Mouse (Mus musculus): ENCODE data around the gene Slc24a3. TPM values are rescaled to one million over a fixed set of nuclear protein-coding genes. Genes with fewer than 3 reads are reported as not detected.

The Slc24a3 gene
- polyA plus RNA-seq, 1 experiment from 2014 or later: 0.68 TPM

- 67% methylated on average over 11 of the region's 11 CpGs for WGBS (ENCODE audit: insufficient replicate concordance)
These were observed 237.4 kb downstream of the Slc24a3 start for GRCm38 (mm10) chr2:145404818-145405531.

DNA sequence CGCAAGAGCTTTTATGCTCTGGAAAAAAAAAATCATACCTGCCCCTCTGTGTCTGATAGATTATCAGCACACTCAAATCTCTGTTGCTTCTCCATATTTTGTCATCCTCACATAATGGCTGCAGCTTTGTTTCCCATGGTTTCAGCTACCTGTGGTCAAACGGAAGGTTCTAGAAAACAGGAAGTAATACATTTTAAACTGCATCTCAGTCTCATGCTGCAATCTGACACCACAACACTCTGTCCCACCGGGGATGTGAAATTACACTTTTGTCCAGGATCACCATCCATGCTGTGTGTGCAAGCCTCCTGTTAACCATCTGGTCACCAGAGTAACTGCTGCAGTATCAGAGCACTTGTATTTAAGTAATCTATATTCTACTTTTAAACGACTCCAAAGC lies 238.2 kb downstream of the Slc24a3 start:
- Histone ChIP-seq H3K36me3 (replicated peaks) (no peaks in the 10 kb centered on the region), H3K9ac (no peak overlapping the region), H3K4me1 (replicated peaks) (no peaks in the 10 kb centered on the region), H3K27ac (replicated peaks) (no peak overlapping the region), H3K4me3 (replicated peaks) (no peak overlapping the region), H3K27me3 (no peaks in the 10 kb centered on the region), H3K4me2 (no peak overlapping the region), H3K9me3 (replicated peaks) (no peaks in the 10 kb centered on the region)
- WGBS (ENCODE audit: insufficient replicate concordance): 40% methylated on average over 4 of the region's 4 CpGs
- ATAC-seq (ENCODE audit: insufficient read depth): no peak

More at GRCm38 (mm10) chr2:145404818-145405531, 237.4 kb downstream of the Slc24a3 start:
- Histone ChIP-seq H3K36me3 (replicated peaks) (no peaks in the 10 kb centered on the region), H3K27me3 (no peaks in the 10 kb centered on the region), H3K4me2 (no peak overlapping the region), H3K4me1 (replicated peaks) (no peaks in the 10 kb centered on the region), H3K4me3 (replicated peaks) (no peak overlapping the region), H3K9ac (no peak overlapping the region), H3K27ac (replicated peaks) (no peak overlapping the region), H3K9me3 (replicated peaks) (no peaks in the 10 kb centered on the region)
- no peak for ATAC-seq (ENCODE audit: insufficient read depth)

GRCm38 (mm10) chr2:145417738-145418137 lies 250.2 kb downstream of the Slc24a3 start:
- no peaks in the 10 kb centered on the region for H3K27me3 ChIP-seq
- no peaks in the 10 kb centered on the region for H3K9me3 ChIP-seq (replicated peaks)
- H3K4me1 ChIP-seq (replicated peaks): no peaks in the 10 kb centered on the region
- no peak overlapping the region for H3K9ac ChIP-seq
- H3K27ac ChIP-seq (replicated peaks): no peak overlapping the region
- no peak overlapping the region for H3K4me3 ChIP-seq (replicated peaks)
- WGBS (ENCODE audit: insufficient replicate concordance): 70% methylated on average over 2 of the region's 2 CpGs
- H3K4me2 ChIP-seq: no peak overlapping the region
- H3K36me3 ChIP-seq (replicated peaks): no peaks in the 10 kb centered on the region
- ATAC-seq (ENCODE audit: insufficient read depth): no peak

- Histone ChIP-seq H3K9ac (no peak overlapping the region), H3K27me3 (no peaks in the 10 kb centered on the region), H3K9me3 (replicated peaks) (no peaks in the 10 kb centered on the region), H3K36me3 (replicated peaks) (no peaks in the 10 kb centered on the region), H3K4me1 (replicated peaks) (no peaks in the 10 kb centered on the region), H3K27ac (replicated peaks) (no peak overlapping the region), H3K4me3 (replicated peaks) (no peak overlapping the region), H3K4me2 (no peak overlapping the region)
- ATAC-seq (ENCODE audit: insufficient read depth): no peak
- WGBS (ENCODE audit: insufficient replicate concordance): 59% methylated on average over 2 of the region's 2 CpGs
These were observed 251.5 kb downstream of the Slc24a3 start for GRCm38 (mm10) chr2:145419078-145419477.

- 61% methylated on average over 5 of the region's 5 CpGs for WGBS (ENCODE audit: insufficient replicate concordance)
- no peak overlapping the region for H3K9ac ChIP-seq
- no peaks in the 10 kb centered on the region for H3K27me3 ChIP-seq
- ATAC-seq (ENCODE audit: insufficient read depth): no peak
- no peaks in the 10 kb centered on the region for H3K9me3 ChIP-seq (replicated peaks)
- H3K4me1 ChIP-seq (replicated peaks): no peaks in the 10 kb centered on the region
- H3K36me3 ChIP-seq (replicated peaks): no peaks in the 10 kb centered on the region
- H3K4me2 ChIP-seq: no peak overlapping the region
- no peak overlapping the region for H3K27ac ChIP-seq (replicated peaks)
- no peak overlapping the region for H3K4me3 ChIP-seq (replicated peaks)
These were observed 253.7 kb downstream of the Slc24a3 start for GRCm38 (mm10) chr2:145420967-145421888.

DNA sequence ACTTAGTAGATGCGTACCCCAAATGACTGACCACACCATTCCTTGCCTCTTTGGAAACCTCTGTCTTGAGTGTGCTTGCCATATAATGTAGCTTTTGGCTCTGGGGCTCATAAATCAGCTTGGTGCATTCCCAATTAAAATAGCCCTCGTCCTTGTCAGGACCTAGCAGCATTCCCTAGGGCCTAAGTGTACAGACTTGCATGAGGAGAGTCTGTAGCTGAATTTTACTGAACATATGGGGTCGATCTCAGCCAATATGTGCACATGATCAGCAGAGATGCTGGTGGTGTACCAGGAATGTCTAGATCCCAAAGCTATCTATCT lies 254.3 kb downstream of the Slc24a3 start:
- Histone ChIP-seq H3K27me3 (no peaks in the 10 kb centered on the region), H3K4me1 (replicated peaks) (no peaks in the 10 kb centered on the region), H3K27ac (replicated peaks) (no peak overlapping the region), H3K36me3 (replicated peaks) (no peaks in the 10 kb centered on the region), H3K4me3 (replicated peaks) (no peak overlapping the region), H3K9ac (no peak overlapping the region), H3K9me3 (replicated peaks) (no peaks in the 10 kb centered on the region), H3K4me2 (no peak overlapping the region)
- ATAC-seq (ENCODE audit: insufficient read depth): no peak
- 54% methylated on average over 3 of the region's 3 CpGs for WGBS (ENCODE audit: insufficient replicate concordance)

DNA sequence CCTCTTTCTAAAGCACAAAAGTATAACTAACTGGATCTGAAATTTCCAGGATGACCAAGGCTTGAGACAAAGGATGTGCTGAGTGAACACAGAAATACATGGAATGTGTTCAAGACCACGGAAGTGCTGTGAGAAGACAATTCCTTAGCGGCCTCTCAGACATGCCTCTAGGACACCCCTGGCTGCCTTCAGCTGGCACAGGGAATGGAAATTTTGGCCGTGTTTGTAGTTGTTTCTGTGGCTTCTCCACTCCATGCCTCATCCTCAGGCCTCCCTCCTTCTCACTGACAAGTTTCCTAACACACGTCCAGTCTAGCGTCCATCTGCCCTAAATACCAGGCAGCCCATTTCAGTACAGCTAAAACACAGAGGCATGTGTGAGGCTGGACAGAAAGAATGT lies 262.4 kb downstream of the Slc24a3 start:
- no peak overlapping the region for H3K4me3 ChIP-seq (replicated peaks)
- WGBS (ENCODE audit: insufficient replicate concordance): 62% methylated on average over 5 of the region's 5 CpGs
- H3K4me1 ChIP-seq (replicated peaks): no peaks in the 10 kb centered on the region
- H3K4me2 ChIP-seq: no peak overlapping the region
- H3K27me3 ChIP-seq: no peaks in the 10 kb centered on the region
- ATAC-seq (ENCODE audit: insufficient read depth): no peak
- no peak overlapping the region for H3K27ac ChIP-seq (replicated peaks)
- no peaks in the 10 kb centered on the region for H3K36me3 ChIP-seq (replicated peaks)
- no peaks in the 10 kb centered on the region for H3K9me3 ChIP-seq (replicated peaks)
- no peak overlapping the region for H3K9ac ChIP-seq

- H3K27me3 ChIP-seq: no peaks in the 10 kb centered on the region
- H3K9me3 ChIP-seq (replicated peaks): no peaks in the 10 kb centered on the region
- no peak overlapping the region for H3K4me2 ChIP-seq
- no peaks in the 10 kb centered on the region for H3K36me3 ChIP-seq (replicated peaks)
- WGBS (ENCODE audit: insufficient replicate concordance): 67% methylated on average over 1 of the region's 1 CpGs
- H3K4me3 ChIP-seq (replicated peaks): no peak overlapping the region
- no peaks in the 10 kb centered on the region for H3K4me1 ChIP-seq (replicated peaks)
- H3K27ac ChIP-seq (replicated peaks): no peak overlapping the region
- H3K9ac ChIP-seq: no peak overlapping the region
- ATAC-seq (ENCODE audit: insufficient read depth): no peak
These were observed 266.5 kb downstream of the Slc24a3 start for GRCm38 (mm10) chr2:145434068-145434467.

- Histone ChIP-seq H3K27me3 (no peaks in the 10 kb centered on the region), H3K4me1 (replicated peaks) (no peaks in the 10 kb centered on the region), H3K4me3 (replicated peaks) (no peak overlapping the region), H3K27ac (replicated peaks) (no peak overlapping the region), H3K9ac (no peak overlapping the region), H3K4me2 (no peak overlapping the region), H3K36me3 (replicated peaks) (no peaks in the 10 kb centered on the region), H3K9me3 (replicated peaks) (no peaks in the 10 kb centered on the region)
- WGBS (ENCODE audit: insufficient replicate concordance): 60% methylated on average over 5 of the region's 5 CpGs
- no peak for ATAC-seq (ENCODE audit: insufficient read depth)
These were observed 270.8 kb downstream of the Slc24a3 start for GRCm38 (mm10) chr2:145438336-145438735.

GRCm38 (mm10) chr2:145439755-145440154 lies 272.2 kb downstream of the Slc24a3 start:
- WGBS (ENCODE audit: insufficient replicate concordance): 81% methylated on average over 1 of the region's 1 CpGs
- no peaks in the 10 kb centered on the region for H3K9me3 ChIP-seq (replicated peaks)
- no peak overlapping the region for H3K27ac ChIP-seq (replicated peaks)
- no peak overlapping the region for H3K4me2 ChIP-seq
- H3K9ac ChIP-seq: no peak overlapping the region
- H3K27me3 ChIP-seq: no peaks in the 10 kb centered on the region
- no peak for ATAC-seq (ENCODE audit: insufficient read depth)
- no peak overlapping the region for H3K4me3 ChIP-seq (replicated peaks)
- H3K4me1 ChIP-seq (replicated peaks): no peaks in the 10 kb centered on the region
- H3K36me3 ChIP-seq (replicated peaks): no peaks in the 10 kb centered on the region

DNA sequence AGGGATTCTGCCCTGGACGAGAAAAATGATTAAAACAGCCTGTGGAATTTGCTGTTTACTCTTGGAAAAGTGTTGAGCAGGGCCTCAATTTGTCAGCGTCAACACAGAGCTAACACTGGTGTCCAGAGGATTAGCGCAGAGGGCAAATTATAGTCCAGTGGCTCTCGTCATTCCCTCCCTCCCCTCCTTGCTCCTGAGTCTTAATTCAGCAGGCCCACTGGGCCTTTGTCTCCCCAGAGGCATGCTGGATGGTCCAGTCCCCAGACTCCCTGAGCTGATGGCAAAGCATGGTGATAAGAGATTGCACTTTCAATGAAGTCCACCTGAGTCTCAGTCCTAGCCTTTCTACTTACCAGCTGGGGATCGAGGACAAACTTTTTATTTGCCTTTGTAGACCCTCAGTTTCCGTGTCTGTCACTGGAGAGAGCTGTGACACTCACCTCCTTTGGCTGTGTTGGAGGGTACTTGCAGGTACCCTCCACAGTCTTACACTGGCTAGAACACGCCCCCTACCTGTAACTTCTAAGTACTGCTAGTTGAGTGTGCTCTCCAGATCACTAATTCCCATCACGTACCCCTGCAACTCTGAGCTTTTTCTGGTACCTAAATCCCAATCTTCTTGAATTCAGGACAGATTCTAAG lies 289.7 kb downstream of the Slc24a3 start:
- ATAC-seq (ENCODE audit: insufficient read depth): no peak
- no peak overlapping the region for H3K4me3 ChIP-seq (replicated peaks)
- no peaks in the 10 kb centered on the region for H3K36me3 ChIP-seq (replicated peaks)
- H3K27me3 ChIP-seq: no peaks in the 10 kb centered on the region
- H3K9ac ChIP-seq: no peak overlapping the region
- H3K4me1 ChIP-seq (replicated peaks): no peaks in the 10 kb centered on the region
- H3K27ac ChIP-seq (replicated peaks): no peak overlapping the region
- H3K9me3 ChIP-seq (replicated peaks): no peaks in the 10 kb centered on the region
- 43% methylated on average over 8 of the region's 8 CpGs for WGBS (ENCODE audit: insufficient replicate concordance)
- no peak overlapping the region for H3K4me2 ChIP-seq
